Mouse (Mus musculus) hindbrain, embryonic 11.5 days (tissue): ENCODE results near the gene Slc27a2. TPM values are rescaled to one million over a fixed set of nuclear protein-coding genes. Genes with fewer than 3 reads are reported as not detected.
"Not testable (repeated sequence)": the region's sequence is repeated elsewhere in the genome, so short reads cannot be mapped to it uniquely, and the experiment has no call there.

Experiments used
- ATAC-seq: fragments of 200-750 bp; cut with Nextera tagmentation; 2 replicates; pipeline ENCODE4 v1.8.0; 2017; ENCODE audit warnings: mild to moderate bottlenecking, moderate TSS enrichment, moderate library complexity; ENCODE audit not compliant: low FRiP score
- DNase-seq: peaks from one replicate; pipeline ENCODE4 v3.0.0-alpha.2; 2015; ENCODE audit warnings: low spot score
- H3K27ac ChIP-seq: fragments of 300-500 bp; sonication (generic); 2 replicates; pipeline ENCODE4 v1.5.1; 2014; ENCODE audit warnings: mild to moderate bottlenecking, low read depth, low read length
- H3K27me3 ChIP-seq: fragments of 300-500 bp; sonication (generic); 2 replicates; pipeline ENCODE4 v1.6.1; 2014; ENCODE audit warnings: mild to moderate bottlenecking, low read length, moderate library complexity, mixed read lengths; ENCODE audit not compliant: control insufficient read depth, insufficient read depth
- H3K36me3 ChIP-seq: fragments of 300-500 bp; sonication (generic); 2 replicates; pipeline ENCODE4 v1.6.1; 2014; ENCODE audit warnings: mild to moderate bottlenecking, low read length, moderate library complexity, mixed read lengths; ENCODE audit not compliant: control insufficient read depth, insufficient read depth
- H3K4me1 ChIP-seq: fragments of 300-500 bp; sonication (generic); replicated peaks from 2 replicates; pipeline ENCODE4 v1.6.1; 2014; ENCODE audit warnings: low read length, mixed read lengths; ENCODE audit not compliant: control insufficient read depth, insufficient read depth
- H3K4me2 ChIP-seq: fragments of 300-500 bp; sonication (generic); replicated peaks from 2 replicates; pipeline ENCODE4 v1.6.1; 2014; ENCODE audit warnings: mild to moderate bottlenecking, low read depth, low read length
- H3K4me3 ChIP-seq: fragments of 300-500 bp; sonication (generic); 2 replicates; pipeline ENCODE4 v1.5.1; 2014; ENCODE audit warnings: low read depth, low read length
- H3K9ac ChIP-seq: fragments of 300-500 bp; sonication (generic); 2 replicates; pipeline ENCODE4 v1.6.1; 2014; ENCODE audit warnings: low read depth, low read length
- H3K9me3 ChIP-seq: fragments of 300-500 bp; sonication (generic); 2 replicates; pipeline ENCODE4 v1.6.1; 2016; ENCODE audit warnings: low read length; ENCODE audit not compliant: control insufficient read depth
- WGBS: fragments of 180-500 bp; shearing (Covaris S2); extraction: QIAGEN DNeasy Blood & Tissue Kit; methylation state at CpG from one replicate; pipeline ENCODE4 v1.1.7; 2014; 5-methylcytosine and 5-hydroxymethylcytosine counted together
- polyA plus RNA-seq: library from polyadenylated mRNA; unstranded; fragments of >200 nt; fragmentation: Nextera tagmentation; extraction: Ambion mirVana; gene quantifications from 2 replicates; pipeline ENCODE4 v1.2.1, GENCODE M21; 2014

Slc27a2 gene
- polyA plus RNA-seq, 1 experiment from 2014 or later = 0.51 TPM

GRCm38 (mm10) chr2:126522056-126522455 is 30.2 kb upstream of the Slc27a2 start:
- Histone ChIP-seq H3K27ac (no peak overlapping the region), H3K4me2 (no peak overlapping the region), H3K36me3 (no peaks in the 10 kb centered on the region), H3K4me1 (no peaks in the 10 kb centered on the region), H3K9me3 (no peaks in the 10 kb centered on the region), H3K4me3 (no peak overlapping the region), H3K9ac (no peak overlapping the region), H3K27me3 (no peaks in the 10 kb centered on the region)
- ATAC-seq (no peak), DNase-seq (no peak)
- WGBS = 86% methylated on average over 8 of the region's 8 CpGs

GRCm38 (mm10) chr2:126523101-126523745 is 29.0 kb upstream of the Slc27a2 start:
- not testable (repeated sequence) for H3K36me3 ChIP-seq, H3K9ac ChIP-seq, H3K9me3 ChIP-seq, H3K27ac ChIP-seq, DNase-seq, H3K4me3 ChIP-seq, H3K27me3 ChIP-seq, ATAC-seq, H3K4me2 ChIP-seq, H3K4me1 ChIP-seq
- 65% methylated on average over 5 of the region's 5 CpGs for WGBS

- no peak overlapping the region for H3K27ac ChIP-seq
- 87% methylated on average over 2 of the region's 2 CpGs for WGBS
- H3K4me1 ChIP-seq = no peaks in the 10 kb centered on the region
- no peaks in the 10 kb centered on the region for H3K9me3 ChIP-seq
- H3K4me3 ChIP-seq = no peak overlapping the region
- H3K9ac ChIP-seq = no peak overlapping the region
- no peaks in the 10 kb centered on the region for H3K36me3 ChIP-seq
- no peak for DNase-seq
- no peak overlapping the region for H3K4me2 ChIP-seq
- no peak for ATAC-seq
- H3K27me3 ChIP-seq = no peaks in the 10 kb centered on the region
Observed at GRCm38 (mm10) chr2:126524271-126524670, 27.9 kb upstream of the Slc27a2 start.

- Histone ChIP-seq H3K4me2 (no peak overlapping the region), H3K4me3 (no peak overlapping the region), H3K9me3 (no peaks in the 10 kb centered on the region), H3K9ac (no peak overlapping the region), H3K27me3 (no peaks in the 10 kb centered on the region), H3K27ac (no peak overlapping the region), H3K36me3 (no peaks in the 10 kb centered on the region), H3K4me1 (no peaks in the 10 kb centered on the region)
- WGBS = 93% methylated on average over 8 of the region's 8 CpGs
- DNase-seq (no peak), ATAC-seq (no peak)
Observed at GRCm38 (mm10) chr2:126527461-126527860, 24.7 kb upstream of the Slc27a2 start.

- no peak for DNase-seq
- 73% methylated on average over 3 of the region's 3 CpGs for WGBS
- Histone ChIP-seq H3K36me3 (no peaks in the 10 kb centered on the region), H3K9ac (no peak overlapping the region), H3K9me3 (no peaks in the 10 kb centered on the region), H3K4me3 (no peak overlapping the region), H3K4me1 (no peaks in the 10 kb centered on the region), H3K27ac (no peak overlapping the region), H3K27me3 (no peaks in the 10 kb centered on the region), H3K4me2 (no peak overlapping the region)
- no peak for ATAC-seq
Observed at GRCm38 (mm10) chr2:126530581-126530980, 21.6 kb upstream of the Slc27a2 start.

- no peaks in the 10 kb centered on the region for H3K9me3 ChIP-seq
- H3K4me3 ChIP-seq = no peak overlapping the region
- no peak overlapping the region for H3K4me2 ChIP-seq
- DNase-seq = no peak
- ATAC-seq = no peak
- no peaks in the 10 kb centered on the region for H3K36me3 ChIP-seq
- H3K9ac ChIP-seq = no peak overlapping the region
- no peaks in the 10 kb centered on the region for H3K27me3 ChIP-seq
- H3K27ac ChIP-seq = no peak overlapping the region
- no peaks in the 10 kb centered on the region for H3K4me1 ChIP-seq
Observed at GRCm38 (mm10) chr2:126537654-126538053, 14.6 kb upstream of the Slc27a2 start.

- H3K4me3 ChIP-seq = no peak overlapping the region
- H3K9me3 ChIP-seq = no peaks in the 10 kb centered on the region
- DNase-seq = no peak
- no peak overlapping the region for H3K27ac ChIP-seq
- no peak overlapping the region for H3K9ac ChIP-seq
- ATAC-seq = no peak
- H3K27me3 ChIP-seq = no peaks in the 10 kb centered on the region
- 86% methylated on average over 6 of the region's 6 CpGs for WGBS
- no peaks in the 10 kb centered on the region for H3K4me1 ChIP-seq
- no peak overlapping the region for H3K4me2 ChIP-seq
- no peaks in the 10 kb centered on the region for H3K36me3 ChIP-seq
Observed at GRCm38 (mm10) chr2:126540390-126540925, 11.7 kb upstream of the Slc27a2 start.

- H3K27ac ChIP-seq = no peak overlapping the region
- 91% methylated on average over 5 of the region's 5 CpGs for WGBS
- H3K27me3 ChIP-seq = no peaks in the 10 kb centered on the region
- no peaks in the 10 kb centered on the region for H3K9me3 ChIP-seq
- H3K36me3 ChIP-seq = no peaks in the 10 kb centered on the region
- H3K4me2 ChIP-seq = no peak overlapping the region
- DNase-seq (no peak), ATAC-seq (no peak)
- H3K4me3 ChIP-seq = no peak overlapping the region
- H3K9ac ChIP-seq = no peak overlapping the region
- H3K4me1 ChIP-seq = no peaks in the 10 kb centered on the region
Observed at GRCm38 (mm10) chr2:126542211-126542610, 10.0 kb upstream of the Slc27a2 start.

GRCm38 (mm10) chr2:126545297-126545696 is 6.9 kb upstream of the Slc27a2 start:
- no peak overlapping the region for H3K9ac ChIP-seq
- DNase-seq = no peak
- H3K27me3 ChIP-seq = no peaks in the 10 kb centered on the region
- no peaks in the 10 kb centered on the region for H3K9me3 ChIP-seq
- H3K4me3 ChIP-seq = no peak overlapping the region
- H3K27ac ChIP-seq = no peak overlapping the region
- no peak overlapping the region for H3K4me2 ChIP-seq
- no peaks in the 10 kb centered on the region for H3K36me3 ChIP-seq
- H3K4me1 ChIP-seq = no peaks in the 10 kb centered on the region
- no peak for ATAC-seq
- 66% methylated on average over 5 of the region's 5 CpGs for WGBS
